In genomic region chr19:56373246-56373645, GRCm38 (mm10) we compare ENCODE assay signal across 27 mouse cellular contexts. TPM values are rescaled to one million over a fixed set of nuclear protein-coding genes. Genes with fewer than 3 reads are reported as not detected.
"Had no signal": no experiment of that assay in that cellular context is flagged by ENCODE, and none has a peak within 500 bp of the region (broad histone marks: within the 10 kb centered on the region; RNA-seq: fewer than 3 reads in every experiment).

No protein-coding gene starts in this region.

- H3K4me3 ChIP-seq: embryonic facial prominence, embryonic 10.5 days; embryonic facial prominence, embryonic 12.5 days; embryonic facial prominence, embryonic 13.5 days; embryonic facial prominence, embryonic 15.5 days; erythroblast, embryonic 14.5 days; forebrain, embryonic 10.5 days; forebrain, embryonic 12.5 days; forebrain, embryonic 13.5 days; forebrain, embryonic 15.5 days; gastrocnemius, adult 2 months; heart, adult 2 months had no signal

- H3K27ac ChIP-seq: embryonic facial prominence, embryonic 10.5 days; embryonic facial prominence, embryonic 12.5 days; embryonic facial prominence, embryonic 13.5 days; embryonic facial prominence, embryonic 15.5 days; forebrain, embryonic 10.5 days; forebrain, embryonic 12.5 days; forebrain, embryonic 13.5 days; forebrain, embryonic 15.5 days; gastrocnemius, adult 2 months; heart, adult 2 months had no signal

- ATAC-seq: forebrain, embryonic 13.5 days; forebrain, embryonic 15.5 days; forebrain, embryonic 16.5 days; forebrain, postnatal 0 days had no signal

- H3K36me3 ChIP-seq: embryonic facial prominence, embryonic 10.5 days; embryonic facial prominence, embryonic 12.5 days; embryonic facial prominence, embryonic 13.5 days; embryonic facial prominence, embryonic 15.5 days; forebrain, embryonic 10.5 days; forebrain, embryonic 12.5 days; forebrain, embryonic 15.5 days had no signal

- H3K9ac ChIP-seq: embryonic facial prominence, embryonic 12.5 days; embryonic facial prominence, embryonic 13.5 days; embryonic facial prominence, embryonic 15.5 days; forebrain, embryonic 12.5 days; forebrain, embryonic 13.5 days; forebrain, embryonic 15.5 days; forebrain, postnatal 0 days had no signal

- H3K27me3 ChIP-seq: embryonic facial prominence, embryonic 12.5 days; embryonic facial prominence, embryonic 13.5 days; embryonic facial prominence, embryonic 15.5 days; forebrain, embryonic 12.5 days; forebrain, embryonic 13.5 days; forebrain, embryonic 15.5 days had no signal

- H3K4me1 ChIP-seq: embryonic facial prominence, embryonic 12.5 days; embryonic facial prominence, embryonic 13.5 days; forebrain, embryonic 12.5 days; forebrain, embryonic 15.5 days had no signal

- DNase-seq: cerebellum, adult 2 months; cerebellum, adult 8-10 months; cerebellum, adult 9-10 months; cerebellum, adult 9-11 months; cerebellum, postnatal 10 days; cerebellum, postnatal 14 days; cerebellum, postnatal 36 days; embryo, embryonic 11 days; forebrain, postnatal 0 days; gastrocnemius, adult 2 months; gastrocnemius, postnatal 10 days; gastrocnemius, postnatal 14 days; gastrocnemius, postnatal 25 days; gastrocnemius, postnatal 36 days; heart, adult 18-20 months; heart, adult 2 months had no signal

- H3K9me3 ChIP-seq: embryonic facial prominence, embryonic 10.5 days; embryonic facial prominence, embryonic 12.5 days; embryonic facial prominence, embryonic 13.5 days; embryonic facial prominence, embryonic 15.5 days; forebrain, embryonic 10.5 days; forebrain, embryonic 12.5 days; forebrain, embryonic 15.5 days had no signal

- H3K4me2 ChIP-seq: embryonic facial prominence, embryonic 12.5 days; embryonic facial prominence, embryonic 13.5 days; embryonic facial prominence, embryonic 15.5 days; forebrain, embryonic 12.5 days; forebrain, embryonic 13.5 days; forebrain, embryonic 15.5 days had no signal

RNA-seq across cellular contexts. Expression of gene Nrap, which starts 16.6 kb away (rescaled TPM):
- polyA plus RNA-seq: embryonic facial prominence, embryonic 11.5 days had no signal
